Mouse (Mus musculus): ENCODE measurements around the gene Sept1.
A peak's percentile ranks its signal among the peaks of the same experiment; 100 is the strongest.

Sept1 gene

DNA sequence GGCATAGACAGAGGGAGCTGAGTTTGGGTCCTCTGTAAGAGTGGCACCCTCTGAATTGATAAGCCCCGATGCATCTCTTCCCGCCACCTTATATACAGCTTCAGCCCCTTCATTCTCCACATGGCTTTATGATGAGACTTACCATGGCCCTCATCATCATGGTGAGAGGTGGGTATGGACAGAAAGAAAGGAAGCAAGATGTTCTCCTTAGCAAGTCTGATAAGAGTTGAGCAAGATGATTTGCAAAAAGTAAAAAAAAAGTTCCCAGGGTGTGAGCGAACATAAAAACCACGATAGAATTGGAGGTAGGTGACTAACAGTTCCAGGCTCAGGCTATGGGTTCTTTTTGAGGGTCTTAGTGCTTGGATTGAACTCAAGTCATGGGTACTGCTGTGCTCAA lies 14.3 kb downstream of the Sept1 start:
- no peak for DNase-seq (ENCODE audit: low read depth, low spot score)

DNA sequence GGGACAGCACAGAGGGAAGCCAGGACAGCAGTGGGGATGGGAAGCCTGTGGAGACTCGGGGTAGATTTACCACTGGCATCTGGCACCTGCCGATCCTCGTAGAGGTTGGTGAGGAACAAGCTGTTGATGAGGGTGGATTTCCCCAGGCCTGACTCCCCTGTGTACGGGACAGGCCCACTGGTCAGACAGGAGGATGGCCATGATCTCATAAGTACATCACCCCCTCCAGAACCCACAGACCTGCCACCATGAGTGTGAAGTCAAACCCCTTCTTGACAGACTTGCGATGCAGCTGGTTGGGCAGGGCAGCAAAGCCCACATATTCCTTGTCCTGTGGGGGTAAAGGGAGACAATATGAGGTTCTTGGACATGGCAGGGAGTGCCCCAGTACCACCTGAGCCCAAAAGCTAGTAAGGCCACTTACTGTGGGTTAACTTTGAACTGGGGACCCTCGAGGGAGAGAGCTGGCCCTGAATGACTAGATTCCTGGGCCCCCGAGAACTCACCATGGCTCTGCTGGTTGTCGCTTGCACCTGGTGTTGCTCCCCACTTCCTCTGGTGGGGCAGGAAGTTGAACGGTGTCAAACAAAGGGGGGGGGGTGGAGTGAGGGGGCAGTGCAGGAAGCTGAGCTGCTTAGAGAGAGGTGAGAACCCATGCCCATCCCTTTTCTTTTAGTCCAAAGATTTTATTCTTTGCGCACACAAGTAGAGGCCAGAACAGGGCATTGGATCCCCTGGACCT lies 14.9 kb downstream of the Sept1 start:
- no peak for DNase-seq (ENCODE audit: low read depth, low spot score)

- no peak for DNase-seq (ENCODE audit: low read depth, low spot score)
These were observed 15.5 kb downstream of the Sept1 start for GRCm38 (mm10) chr7:127217475-127217874.

- DNase-seq (ENCODE audit: low read depth, low spot score) = no peak
These were observed 16.6 kb downstream of the Sept1 start for GRCm38 (mm10) chr7:127216307-127216706.

DNA sequence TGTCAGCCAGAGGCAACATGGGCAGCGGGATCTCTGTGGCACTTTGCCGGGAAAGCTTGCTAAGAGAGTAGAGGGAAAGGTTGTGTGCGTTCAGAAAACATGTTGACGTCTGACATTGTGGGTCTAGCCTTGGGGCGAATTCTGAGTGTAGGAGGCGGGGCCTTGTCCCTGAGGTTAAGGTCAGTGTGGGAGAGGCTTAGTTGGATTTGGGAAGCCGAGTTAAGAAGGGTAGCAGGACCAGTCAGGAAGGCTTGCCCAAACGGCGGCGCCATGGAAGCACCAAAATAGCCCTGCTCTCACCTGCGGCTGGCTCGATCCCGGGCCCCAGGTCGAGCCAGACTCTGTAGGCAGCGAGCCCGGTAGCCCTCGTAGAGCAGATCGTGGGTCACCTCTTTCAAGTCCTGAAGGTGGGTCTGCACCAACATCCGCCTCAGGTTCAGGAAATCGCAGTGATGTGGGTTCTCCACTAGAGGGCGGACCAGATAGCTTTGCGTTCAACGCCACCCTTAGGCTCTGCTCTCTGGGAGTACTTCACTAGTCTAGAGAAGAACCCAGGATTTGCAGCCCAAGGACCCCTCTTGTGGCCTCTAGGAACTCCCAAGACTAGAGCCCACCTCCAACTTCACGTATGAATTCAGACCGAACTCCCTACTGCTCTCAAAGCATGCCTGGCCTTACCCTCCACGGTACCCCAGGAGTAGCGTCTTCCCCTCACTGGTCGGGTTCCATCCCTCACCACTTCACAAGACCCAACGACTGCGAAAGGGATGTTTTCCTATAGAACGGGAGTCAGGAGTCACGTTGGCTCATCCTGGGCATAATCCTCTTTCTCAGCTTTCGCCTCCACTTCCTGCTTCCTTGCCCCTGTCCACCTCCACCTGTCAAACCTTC lies 17.7 kb downstream of the Sept1 start:
- peak; percentile 54 for DNase-seq (ENCODE audit: low read depth, low spot score)

DNA sequence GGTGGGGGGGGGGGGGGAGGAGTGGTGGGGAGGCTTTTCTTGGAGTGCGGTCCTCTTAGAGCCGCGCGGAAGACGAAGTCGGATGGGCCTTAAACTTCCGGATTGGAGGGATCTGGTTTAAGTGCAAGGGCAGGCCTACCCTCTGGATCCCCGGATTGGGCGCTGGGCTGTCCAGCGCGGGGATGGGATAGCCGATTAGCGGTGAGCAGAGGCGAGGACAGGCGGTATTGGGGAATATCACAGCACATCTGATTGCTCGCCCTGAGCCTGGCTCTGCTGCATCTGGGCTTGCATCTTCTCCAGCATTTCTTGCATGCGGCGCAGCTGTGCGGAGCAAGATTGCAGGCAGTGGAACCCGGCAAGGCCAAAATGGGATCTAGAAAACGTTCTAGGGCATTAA lies 18.4 kb downstream of the Sept1 start:
- DNase-seq (ENCODE audit: low read depth, low spot score) = no peak

DNA sequence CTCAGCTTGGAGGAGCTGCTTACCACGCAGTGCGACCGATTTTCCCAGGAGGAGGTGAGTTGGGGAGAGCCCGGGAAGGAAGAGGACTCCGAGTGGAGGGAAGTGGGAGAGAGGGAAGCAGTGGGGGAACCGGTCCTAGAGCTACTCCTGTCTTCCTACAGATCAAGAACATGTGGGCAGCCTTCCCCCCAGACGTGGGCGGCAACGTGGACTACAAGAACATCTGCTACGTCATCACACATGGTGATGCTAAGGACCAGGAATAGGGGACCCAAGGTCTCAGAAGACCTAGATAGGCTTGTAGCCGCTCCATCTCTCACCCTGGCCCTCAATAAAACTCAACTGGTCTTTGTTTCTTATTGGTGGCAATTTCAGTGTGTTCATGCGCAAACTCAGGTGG lies 19.0 kb downstream of the Sept1 start:
- DNase-seq (ENCODE audit: low read depth, low spot score) = no peak

GRCm38 (mm10) chr7:127213485-127213884 lies 19.4 kb downstream of the Sept1 start:
- DNase-seq (ENCODE audit: low read depth, low spot score) = peak; percentile 44

DNA sequence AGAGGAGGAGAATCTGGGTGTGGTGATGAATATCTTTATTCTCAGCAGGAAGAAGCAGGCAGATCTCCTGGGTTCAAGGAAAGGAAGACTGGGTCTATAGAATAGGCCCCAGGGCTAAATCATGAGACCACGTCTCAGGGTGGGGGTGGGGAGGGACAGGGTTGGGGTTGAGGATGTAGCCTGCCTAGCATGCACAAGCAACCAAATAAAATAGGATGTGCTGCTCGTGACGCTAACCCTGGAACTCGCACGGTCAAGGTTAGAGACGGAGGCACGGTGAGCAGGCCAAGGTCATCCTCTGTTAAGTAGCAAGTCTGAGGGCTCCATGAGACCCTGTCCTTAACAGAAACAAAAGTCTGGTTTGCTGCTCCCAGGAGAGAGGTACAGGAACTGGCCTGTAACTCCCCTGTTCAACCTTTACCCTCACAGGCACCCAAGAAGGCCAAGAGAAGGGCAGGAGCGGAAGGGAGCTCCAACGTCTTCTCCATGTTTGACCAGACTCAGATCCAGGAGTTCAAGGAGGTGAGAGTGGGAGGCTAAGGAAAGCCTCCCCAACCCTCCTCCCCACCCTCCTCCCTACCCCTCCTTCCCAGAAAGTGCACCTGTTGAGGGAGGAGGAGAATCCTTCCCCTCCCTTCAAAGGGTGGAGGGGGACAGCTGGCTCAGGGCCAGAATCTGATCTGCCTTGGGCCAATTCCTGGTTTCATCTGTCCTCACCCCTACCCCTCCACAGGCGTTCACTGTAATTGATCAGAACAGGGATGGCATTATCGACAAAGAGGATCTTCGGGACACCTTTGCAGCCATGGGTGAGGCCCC lies 20.3 kb downstream of the Sept1 start:
- DNase-seq (ENCODE audit: low read depth, low spot score) = no peak

DNA sequence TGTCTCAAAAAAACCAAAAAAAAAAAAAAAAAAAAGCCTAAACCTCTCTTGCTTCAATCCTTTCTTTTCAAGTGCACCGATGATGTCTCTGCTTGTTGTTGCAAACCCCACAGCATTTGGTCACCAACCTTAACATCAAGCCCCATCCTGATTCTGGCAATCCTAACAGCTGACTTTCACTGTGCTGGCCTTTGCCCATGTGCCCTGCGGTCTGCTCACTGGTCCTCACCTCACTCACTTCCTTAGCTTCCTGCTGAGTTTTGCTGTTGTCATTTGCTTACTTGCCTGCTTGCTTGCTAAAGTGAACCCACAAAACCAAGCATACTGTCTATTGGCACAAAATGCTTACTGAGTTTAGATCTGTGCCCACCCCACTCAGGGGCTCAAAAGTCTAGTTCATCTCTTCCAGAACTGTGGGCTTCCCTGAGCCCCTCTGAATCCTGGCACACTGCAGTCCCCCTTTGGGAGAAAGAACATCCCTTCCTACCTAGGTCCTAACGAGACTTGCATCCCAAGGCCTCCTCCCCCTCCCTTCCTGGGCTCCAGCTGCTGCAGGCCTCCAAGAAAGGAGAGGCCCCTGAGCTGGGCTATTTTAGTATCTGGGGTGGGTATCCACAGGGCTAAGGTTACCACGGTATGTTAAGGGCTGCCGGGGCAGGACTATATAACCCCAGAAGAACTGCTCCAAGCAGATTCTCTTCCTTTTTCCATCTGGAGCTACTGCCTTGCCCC lies 21.8 kb downstream of the Sept1 start:
- no peak for DNase-seq (ENCODE audit: low read depth, low spot score)

GRCm38 (mm10) chr7:127210266-127210665 lies 22.7 kb downstream of the Sept1 start:
- no peak for DNase-seq (ENCODE audit: low read depth, low spot score)

DNA sequence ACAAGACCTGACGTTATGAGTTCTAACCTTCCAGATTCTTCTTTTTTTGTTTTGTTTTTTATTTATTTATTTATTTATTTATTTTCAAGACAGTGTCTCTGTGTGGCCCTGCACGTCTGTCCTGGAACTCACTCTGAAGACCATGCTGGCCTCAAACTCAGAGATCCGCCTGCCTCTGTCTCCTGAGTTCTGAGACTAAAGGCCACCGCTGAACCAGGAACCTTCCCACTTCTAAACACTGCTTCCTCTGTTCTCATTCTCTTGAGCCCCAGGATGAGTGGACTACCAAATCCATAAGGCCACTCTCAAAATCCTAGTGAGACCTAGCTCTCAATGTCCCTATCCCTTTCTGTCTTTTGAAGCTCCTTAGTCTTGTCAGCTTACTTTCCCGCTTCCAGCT lies 23.1 kb downstream of the Sept1 start:
- no peak for DNase-seq (ENCODE audit: low read depth, low spot score)

GRCm38 (mm10) chr7:127208553-127209438 lies 24.1 kb downstream of the Sept1 start, which contains the start of gene Mylpf:
Mylpf (plus strand) TSS chr7:127208890.
- DNase-seq (ENCODE audit: low read depth, low spot score) = peak; percentile 99

GRCm38 (mm10) chr7:127208295-127208552 lies 24.7 kb downstream of the Sept1 start, which contains the start of gene Tbc1d10b:
Tbc1d10b (minus strand) TSS chr7:127208468.
- DNase-seq (ENCODE audit: low read depth, low spot score) = no peak

GRCm38 (mm10) chr7:127207374-127208294 lies 25.3 kb downstream of the Sept1 start:
- DNase-seq (ENCODE audit: low read depth, low spot score) = peak; percentile 14

- peak; percentile 20 for DNase-seq (ENCODE audit: low read depth, low spot score)
These were observed 26.3 kb downstream of the Sept1 start for GRCm38 (mm10) chr7:127206606-127207005.

- peak; percentile 11 for DNase-seq (ENCODE audit: low read depth, low spot score)
These were observed 36.4 kb downstream of the Sept1 start for GRCm38 (mm10) chr7:127196484-127196883.

DNA sequence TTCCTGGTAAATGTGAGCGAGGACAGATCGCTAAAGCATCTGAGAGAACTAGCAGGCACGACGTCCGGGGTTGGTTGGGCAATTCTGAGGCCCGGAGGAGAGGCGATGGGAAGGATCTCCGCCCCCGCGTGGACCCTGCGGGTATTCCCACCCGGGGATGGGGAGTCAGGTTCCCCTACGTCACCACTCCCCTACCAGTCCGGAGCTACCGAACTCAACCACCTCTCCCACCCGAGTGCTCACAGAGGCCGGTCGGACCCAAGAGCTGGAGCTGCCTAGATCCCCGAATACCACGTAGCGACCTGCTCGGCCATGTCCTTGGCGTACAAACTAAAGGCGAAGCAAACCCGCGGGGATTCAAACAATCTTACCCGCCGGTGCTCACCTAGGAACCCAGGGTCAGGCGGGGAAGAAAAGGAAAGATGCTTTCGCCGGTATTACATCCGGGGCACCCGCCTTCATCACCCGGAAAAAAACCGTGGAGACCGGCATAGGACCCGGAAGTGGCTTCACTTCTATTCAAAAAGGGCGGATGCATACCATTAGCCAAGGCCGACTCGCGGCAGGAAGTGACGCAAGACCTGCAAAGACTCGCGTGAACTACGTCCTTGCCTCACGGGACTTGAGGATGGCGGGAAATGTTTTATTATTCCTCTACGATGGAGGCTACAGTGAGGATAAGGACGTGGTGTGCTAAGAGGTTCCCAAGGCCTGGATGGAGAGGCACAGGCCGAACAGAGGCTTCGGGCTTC lies 37.2 kb downstream of the Sept1 start, which contains the start of gene Cd2bp2:
Cd2bp2 (minus strand) TSS at position 507 of the 752 bp plus-strand sequence.
- DNase-seq (ENCODE audit: low read depth, low spot score) = peak; percentile 98
